Mouse (Mus musculus) megakaryocyte, adult 5-6 weeks (primary cell): ENCODE data around the gene Prr29. TPM values are rescaled to one million over a fixed set of nuclear protein-coding genes. Genes with fewer than 3 reads are reported as not detected.

Experiments used
- ATAC-seq: 2 replicates; pipeline ENCODE4 v1.8.0; 2016; ENCODE audit warnings: mild to moderate bottlenecking, inconsistent platforms; ENCODE audit not compliant: poor library complexity, severe bottlenecking
- total RNA-seq, 2 experiments: library from RNA; stranded (forward) in 1 of 2; stranded (reverse) in 1 of 2; fragments of 153-499, 151-499 nt in 1 of 2; fragments of 221-1000, 200-1000 nt in 1 of 2; gene quantifications; 2 replicates each; pipeline versions ENCODE4 v1.2.3 to v1.2.4; 2015 to 2017

Prr29 gene
- total RNA-seq, 2 experiments from 2014 or later, result not detected

- ATAC-seq, result no peak
These were observed 33.2 kb downstream of the Prr29 start for GRCm38 (mm10) chr11:106398481-106398880.

GRCm38 (mm10) chr11:106410011-106410410 lies 44.7 kb downstream of the Prr29 start:
- ATAC-seq, result no peak

- ATAC-seq, result no peak
These were observed 45.2 kb downstream of the Prr29 start for GRCm38 (mm10) chr11:106410507-106410906.

DNA sequence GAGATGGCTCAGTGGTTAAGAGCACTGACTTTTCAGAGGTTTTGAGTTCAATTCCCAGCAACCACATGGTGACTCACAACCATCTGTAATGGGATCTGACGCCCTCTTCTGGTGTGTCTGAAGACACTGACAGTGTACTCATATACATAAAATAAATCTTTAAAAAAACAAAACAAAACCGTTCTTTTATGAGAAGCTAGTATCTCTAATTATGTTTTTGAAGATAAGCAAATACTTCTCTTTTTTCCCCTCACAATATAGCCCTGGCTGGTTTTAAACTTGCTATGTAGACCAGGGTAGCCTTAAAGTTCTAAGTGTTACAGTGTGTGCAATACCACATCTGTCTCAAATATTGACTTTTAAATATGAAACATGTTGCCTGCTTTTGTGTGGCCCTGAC lies 45.9 kb downstream of the Prr29 start:
- no peak for ATAC-seq

DNA sequence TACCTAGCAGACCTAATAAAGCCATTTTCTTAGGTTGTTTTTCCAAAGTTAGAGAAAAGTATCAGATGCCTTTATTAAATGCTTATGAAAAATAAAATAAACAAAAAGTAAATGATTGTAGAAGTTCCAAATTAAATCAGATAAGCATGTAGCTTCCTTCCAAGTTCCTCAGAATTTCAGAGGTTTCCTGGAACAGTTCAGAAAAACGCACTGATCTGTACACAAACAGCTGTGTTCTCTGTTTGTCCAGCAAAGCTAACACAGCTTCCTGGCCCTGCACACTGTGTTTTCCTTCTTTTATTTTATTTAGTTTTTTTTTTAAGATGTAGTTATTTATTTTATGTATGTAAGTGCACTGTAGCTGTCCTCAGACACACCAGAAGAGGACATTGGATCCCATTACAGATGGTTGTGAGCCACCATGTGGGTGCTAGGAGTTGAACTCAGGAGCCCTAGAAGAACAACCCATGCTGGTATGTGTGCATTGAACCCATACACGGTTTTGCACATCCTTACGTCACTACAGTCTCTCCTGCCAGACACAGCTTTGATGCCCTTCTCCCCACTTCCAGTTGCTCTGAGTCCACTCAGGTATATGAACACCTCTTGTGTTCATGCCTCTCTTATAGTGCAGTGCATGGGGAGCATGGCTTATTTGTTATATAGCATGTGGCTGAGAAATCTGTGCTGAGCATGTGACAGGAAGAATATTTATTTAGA lies 47.5 kb downstream of the Prr29 start:
- ATAC-seq, result no peak

DNA sequence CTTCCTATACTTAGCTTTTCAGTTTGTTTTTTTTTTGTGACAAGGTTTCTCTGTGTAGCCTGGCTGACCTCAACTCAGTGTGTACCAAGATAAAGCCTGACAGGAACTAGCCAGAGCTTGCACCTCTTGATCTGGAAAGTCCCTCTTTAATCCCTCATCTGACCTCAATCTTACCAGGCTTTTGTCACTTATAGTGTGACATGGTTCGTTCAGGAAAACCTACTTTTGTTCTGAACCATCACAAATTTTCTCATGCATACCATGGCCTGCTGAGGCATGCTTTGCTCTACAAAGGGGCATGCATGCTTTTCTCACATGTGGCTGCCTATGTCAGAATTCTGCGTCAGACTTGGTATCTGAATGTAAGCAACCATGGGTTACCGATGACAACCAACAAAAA lies 51.1 kb downstream of the Prr29 start:
- ATAC-seq, result no peak

- ATAC-seq, result no peak
These were observed 52.6 kb downstream of the Prr29 start for GRCm38 (mm10) chr11:106417860-106418259.

GRCm38 (mm10) chr11:106418622-106419196 lies 53.4 kb downstream of the Prr29 start:
- peak; percentile 73 for ATAC-seq

DNA sequence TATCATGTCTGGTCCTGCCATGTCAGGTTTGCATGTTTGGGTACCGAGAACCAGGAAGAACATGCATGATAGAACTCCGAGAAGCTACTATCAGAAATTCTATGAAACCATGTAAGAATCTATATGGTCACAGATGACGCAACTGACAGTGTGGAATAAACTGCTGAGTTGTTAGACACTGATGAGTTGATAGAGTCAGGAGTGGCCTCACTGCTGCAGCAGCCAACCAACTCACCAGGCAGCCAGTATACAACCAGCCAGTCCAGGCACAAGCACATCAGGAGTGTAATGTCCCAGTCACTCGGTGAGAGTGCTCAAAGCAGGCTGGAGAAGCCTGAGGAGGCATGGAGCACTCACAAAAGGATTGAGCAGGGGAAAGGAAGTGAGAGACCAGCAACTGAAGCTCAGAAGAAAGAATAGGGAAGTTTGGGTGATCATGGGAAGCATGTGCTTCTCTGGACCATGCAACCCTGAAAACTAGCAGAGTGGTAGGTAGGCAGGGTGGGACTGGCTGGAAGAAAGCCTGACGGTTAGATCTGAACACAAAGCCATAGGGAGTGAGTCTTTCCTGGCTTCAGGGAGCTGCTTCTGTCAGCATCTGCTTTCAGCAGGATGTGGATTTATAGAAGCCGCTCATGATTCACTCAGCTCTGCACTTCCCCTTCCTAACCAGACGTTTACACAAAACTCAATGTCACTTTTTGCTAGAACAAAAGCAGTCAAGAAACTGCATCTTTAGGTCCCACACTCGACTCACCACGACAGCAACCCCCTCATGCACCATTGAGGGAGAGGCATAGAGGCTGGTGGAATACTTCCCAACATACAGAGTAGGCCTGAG lies 54.2 kb downstream of the Prr29 start:
- ATAC-seq, result peak; percentile 81

DNA sequence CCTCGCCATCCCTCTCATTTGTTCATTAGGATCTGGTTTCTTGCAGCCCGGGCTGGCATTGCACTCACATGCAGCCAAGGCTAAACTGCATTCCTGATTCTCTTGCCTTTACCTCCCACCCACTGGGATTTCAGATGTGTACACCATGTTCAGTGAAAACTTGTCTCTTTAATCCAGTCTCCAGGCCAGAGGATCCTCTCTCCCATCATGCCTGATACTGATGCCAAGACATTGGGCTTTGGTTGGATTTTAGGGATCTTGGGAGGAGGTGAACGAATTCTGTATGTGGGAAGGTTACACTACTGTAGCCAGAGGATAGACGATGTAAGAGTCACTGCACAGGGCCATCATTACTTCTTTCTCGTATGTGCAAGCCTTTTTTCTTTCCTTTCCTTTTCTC lies 59.9 kb downstream of the Prr29 start:
- ATAC-seq, result no peak

DNA sequence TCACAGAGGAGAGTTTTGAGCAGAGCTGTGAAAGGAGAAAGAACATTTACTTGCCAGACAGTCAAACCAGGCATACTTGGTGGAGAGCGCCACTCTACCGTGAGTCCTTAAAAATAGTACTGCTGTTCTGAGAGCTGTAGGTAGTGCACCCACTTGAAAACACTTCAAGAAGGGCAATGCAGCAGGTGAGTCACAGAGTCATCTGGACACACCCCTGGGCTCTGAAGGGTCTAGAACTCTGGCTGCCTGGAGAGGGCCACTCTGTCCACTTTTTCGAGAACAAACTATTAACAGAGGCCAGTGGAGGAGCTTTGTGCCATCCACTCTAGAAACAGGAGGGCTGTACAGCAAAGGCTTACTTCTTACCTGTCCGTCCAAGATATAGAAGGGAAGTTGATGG lies 61.2 kb downstream of the Prr29 start:
- no peak for ATAC-seq

Other genes starting within 250 kb of the Prr29 start
- gene Gm10840, start 204.6 kb upstream of the Prr29 start, total RNA-seq (2015), result 1.4 TPM in 1 of 2 replicates, not detected in the other
- gene Gm10840, start 204.6 kb upstream of the Prr29 start, total RNA-seq (2017), result not detected in 2 replicates
- gene Limd2, start 204.6 kb upstream of the Prr29 start, total RNA-seq (2015), result 242 and 247 TPM in 2 replicates
- gene Limd2, start 204.6 kb upstream of the Prr29 start, total RNA-seq (2017), result 56.3 and 61.8 TPM in 2 replicates
- gene Strada, start 163.3 kb upstream of the Prr29 start, total RNA-seq (2015), result 27.2 and 28.3 TPM in 2 replicates
- gene Strada, start 163.3 kb upstream of the Prr29 start, total RNA-seq (2017), result 20.3 and 26.1 TPM in 2 replicates
- gene Ccdc47, start 149.1 kb upstream of the Prr29 start, total RNA-seq (2015), result 25.8 and 36.0 TPM in 2 replicates
- 110 and 156 TPM in 2 replicates for gene Ccdc47, start 149.1 kb upstream of the Prr29 start, total RNA-seq (2017)
- 28.6 and 30.3 TPM in 2 replicates for gene Ddx42, start 148.5 kb upstream of the Prr29 start, total RNA-seq (2015)
- gene Ddx42, start 148.5 kb upstream of the Prr29 start, total RNA-seq (2017), result 51.7 and 62.6 TPM in 2 replicates
- gene Ftsj3, start 109.4 kb upstream of the Prr29 start, total RNA-seq (2015), result 13.0 and 14.0 TPM in 2 replicates
- 46.6 and 59.1 TPM in 2 replicates for gene Ftsj3, start 109.4 kb upstream of the Prr29 start, total RNA-seq (2017)
- gene Psmc5, start 109.3 kb upstream of the Prr29 start, total RNA-seq (2015), result 34.4 and 41.0 TPM in 2 replicates
- gene Psmc5, start 109.3 kb upstream of the Prr29 start, total RNA-seq (2017), result 52.7 and 63.9 TPM in 2 replicates
- 56.0 and 66.2 TPM in 2 replicates for gene Smarcd2, start 92.5 kb upstream of the Prr29 start, total RNA-seq (2015)
- 253 and 270 TPM in 2 replicates for gene Smarcd2, start 92.5 kb upstream of the Prr29 start, total RNA-seq (2017)
- gene Tcam1, start 88.8 kb upstream of the Prr29 start, total RNA-seq (2015), result 0.09 and 0.14 TPM in 2 replicates
- 0.04 and 0.08 TPM in 2 replicates for gene Tcam1, start 88.8 kb upstream of the Prr29 start, total RNA-seq (2017)
- gene Gh, start 63.6 kb upstream of the Prr29 start, total RNA-seq (2015), result not detected in 2 replicates
- not detected in 2 replicates for gene Gh, start 63.6 kb upstream of the Prr29 start, total RNA-seq (2017)
- 29.3 and 35.4 TPM in 2 replicates for gene Cd79b, start 50.7 kb upstream of the Prr29 start, total RNA-seq (2015)
- gene Cd79b, start 50.7 kb upstream of the Prr29 start, total RNA-seq (2017), result 12.6 and 15.4 TPM in 2 replicates
- 0.07 TPM in 1 of 2 replicates, not detected in the other for gene Scn4a, start 12.2 kb upstream of the Prr29 start, total RNA-seq (2015)
- not detected in 2 replicates for gene Scn4a, start 12.2 kb upstream of the Prr29 start, total RNA-seq (2017)
- gene Icam2, start 22.6 kb downstream of the Prr29 start, total RNA-seq (2015), result 24.5 and 28.2 TPM in 2 replicates
- gene Icam2, start 22.6 kb downstream of the Prr29 start, total RNA-seq (2017), result 49.3 and 62.2 TPM in 2 replicates
- gene Ern1, start 122.4 kb downstream of the Prr29 start, total RNA-seq (2015), result 37.9 and 43.1 TPM in 2 replicates
- gene Ern1, start 122.4 kb downstream of the Prr29 start, total RNA-seq (2017), result 28.8 and 35.0 TPM in 2 replicates
- gene Tex2, start 248.0 kb downstream of the Prr29 start, total RNA-seq (2015), result 27.4 and 30.3 TPM in 2 replicates
- gene Tex2, start 248.0 kb downstream of the Prr29 start, total RNA-seq (2017), result 39.8 and 43.5 TPM in 2 replicates